Mouse (Mus musculus): ENCODE results near the gene Cd28. TPM values are rescaled to one million over a fixed set of nuclear protein-coding genes. Genes with fewer than 3 reads are reported as not detected.

The Cd28 gene
- polyA plus RNA-seq, 2 experiments = 0.24 to 0.25 TPM

- Histone ChIP-seq H3K4me1 (ENCODE audit: control insufficient read depth, insufficient read depth, low read length) (no peaks in the 10 kb centered on the region), H3K4me2 (replicated peaks; ENCODE audit: low read depth, low read length, severe bottlenecking) (no peak overlapping the region), H3K36me3 (ENCODE audit: control insufficient read depth, insufficient read depth, low read length) (no peaks in the 10 kb centered on the region), H3K4me3 (replicated peaks; ENCODE audit: low read length) (no peak overlapping the region), H3K9ac (ENCODE audit: low read depth, low read length, severe bottlenecking) (no peak overlapping the region), H3K27me3 (ENCODE audit: control insufficient read depth, insufficient read depth, low read length) (no peaks in the 10 kb centered on the region), H3K9me3 (ENCODE audit: control insufficient read depth, low read length) (no peaks in the 10 kb centered on the region), H3K27ac (replicated peaks; ENCODE audit: low read depth, low read length) (no peak overlapping the region)
- WGBS = 75% methylated on average over 7 of the region's 7 CpGs
- TF ChIP-seq POLR2A (IDR thresholded peaks at IDR 0.05; ENCODE audit: borderline replicate concordance, extremely low read depth, insufficient read depth, insufficient read length) = no peak
- DNase-seq (ENCODE audit: low spot score) = no peak
- no peak for ATAC-seq (ENCODE audit: low FRiP score, low read depth)
Measured at GRCm38 (mm10) chr1:60755391-60756243, 39.0 kb downstream of the Cd28 start.

- no peaks in the 10 kb centered on the region for H3K9me3 ChIP-seq (ENCODE audit: control insufficient read depth, low read length)
- WGBS = 87% methylated on average over 2 of the region's 2 CpGs
- H3K4me1 ChIP-seq (ENCODE audit: control insufficient read depth, insufficient read depth, low read length) = no peaks in the 10 kb centered on the region
- no peak overlapping the region for H3K27ac ChIP-seq (replicated peaks; ENCODE audit: low read depth, low read length)
- H3K4me3 ChIP-seq (replicated peaks; ENCODE audit: low read length) = no peak overlapping the region
- no peak for DNase-seq (ENCODE audit: low spot score)
- no peak overlapping the region for H3K9ac ChIP-seq (ENCODE audit: low read depth, low read length, severe bottlenecking)
- H3K4me2 ChIP-seq (replicated peaks; ENCODE audit: low read depth, low read length, severe bottlenecking) = no peak overlapping the region
- no peaks in the 10 kb centered on the region for H3K36me3 ChIP-seq (ENCODE audit: control insufficient read depth, insufficient read depth, low read length)
- TF ChIP-seq POLR2A (IDR thresholded peaks at IDR 0.05; ENCODE audit: borderline replicate concordance, extremely low read depth, insufficient read depth, insufficient read length) = no peak
- no peaks in the 10 kb centered on the region for H3K27me3 ChIP-seq (ENCODE audit: control insufficient read depth, insufficient read depth, low read length)
- no peak for ATAC-seq (ENCODE audit: low FRiP score, low read depth)
Measured at GRCm38 (mm10) chr1:60757631-60758030, 41.0 kb downstream of the Cd28 start.

- TF ChIP-seq POLR2A (IDR thresholded peaks at IDR 0.05; ENCODE audit: borderline replicate concordance, extremely low read depth, insufficient read depth, insufficient read length) = no peak
- no peak for DNase-seq (ENCODE audit: low spot score)
Measured at GRCm38 (mm10) chr1:60758226-60758625, 41.6 kb downstream of the Cd28 start.

GRCm38 (mm10) chr1:60759563-60760335 is 43.1 kb downstream of the Cd28 start:
- WGBS = 64% methylated on average over 7 of the region's 7 CpGs
- no peak for DNase-seq (ENCODE audit: low spot score)
- H3K9ac ChIP-seq (ENCODE audit: low read depth, low read length, severe bottlenecking) = no peak overlapping the region
- ATAC-seq (ENCODE audit: low FRiP score, low read depth) = no peak
- H3K27me3 ChIP-seq (ENCODE audit: control insufficient read depth, insufficient read depth, low read length) = no peaks in the 10 kb centered on the region
- no peaks in the 10 kb centered on the region for H3K36me3 ChIP-seq (ENCODE audit: control insufficient read depth, insufficient read depth, low read length)
- TF ChIP-seq POLR2A (IDR thresholded peaks at IDR 0.05; ENCODE audit: borderline replicate concordance, extremely low read depth, insufficient read depth, insufficient read length) = no peak
- H3K27ac ChIP-seq (replicated peaks; ENCODE audit: low read depth, low read length) = no peak overlapping the region
- H3K9me3 ChIP-seq (ENCODE audit: control insufficient read depth, low read length) = no peaks in the 10 kb centered on the region
- H3K4me1 ChIP-seq (ENCODE audit: control insufficient read depth, insufficient read depth, low read length) = no peaks in the 10 kb centered on the region
- H3K4me2 ChIP-seq (replicated peaks; ENCODE audit: low read depth, low read length, severe bottlenecking) = no peak overlapping the region
- no peak overlapping the region for H3K4me3 ChIP-seq (replicated peaks; ENCODE audit: low read length)

More at GRCm38 (mm10) chr1:60758226-60758625, 41.6 kb downstream of the Cd28 start:
- H3K4me3 ChIP-seq (replicated peaks; ENCODE audit: low read length) = no peak overlapping the region
- H3K36me3 ChIP-seq (ENCODE audit: control insufficient read depth, insufficient read depth, low read length) = no peaks in the 10 kb centered on the region
- no peak for ATAC-seq (ENCODE audit: low FRiP score, low read depth)
- H3K4me1 ChIP-seq (ENCODE audit: control insufficient read depth, insufficient read depth, low read length) = no peaks in the 10 kb centered on the region
- 89% methylated on average over 1 of the region's 1 CpGs for WGBS
- no peaks in the 10 kb centered on the region for H3K27me3 ChIP-seq (ENCODE audit: control insufficient read depth, insufficient read depth, low read length)
- no peak overlapping the region for H3K27ac ChIP-seq (replicated peaks; ENCODE audit: low read depth, low read length)
- H3K9ac ChIP-seq (ENCODE audit: low read depth, low read length, severe bottlenecking) = no peak overlapping the region
- no peak overlapping the region for H3K4me2 ChIP-seq (replicated peaks; ENCODE audit: low read depth, low read length, severe bottlenecking)
- H3K9me3 ChIP-seq (ENCODE audit: control insufficient read depth, low read length) = no peaks in the 10 kb centered on the region

GRCm38 (mm10) chr1:60760475-60760874 is 43.9 kb downstream of the Cd28 start:
- H3K4me2 ChIP-seq (replicated peaks; ENCODE audit: low read depth, low read length, severe bottlenecking) = no peak overlapping the region
- H3K9ac ChIP-seq (ENCODE audit: low read depth, low read length, severe bottlenecking) = no peak overlapping the region
- H3K9me3 ChIP-seq (ENCODE audit: control insufficient read depth, low read length) = no peaks in the 10 kb centered on the region
- H3K4me3 ChIP-seq (replicated peaks; ENCODE audit: low read length) = no peak overlapping the region
- WGBS = 69% methylated on average over 3 of the region's 3 CpGs
- H3K36me3 ChIP-seq (ENCODE audit: control insufficient read depth, insufficient read depth, low read length) = no peaks in the 10 kb centered on the region
- H3K27ac ChIP-seq (replicated peaks; ENCODE audit: low read depth, low read length) = no peak overlapping the region
- H3K4me1 ChIP-seq (ENCODE audit: control insufficient read depth, insufficient read depth, low read length) = no peaks in the 10 kb centered on the region
- ATAC-seq (ENCODE audit: low FRiP score, low read depth) (no peak), DNase-seq (ENCODE audit: low spot score) (no peak)
- no peak for TF ChIP-seq POLR2A (IDR thresholded peaks at IDR 0.05; ENCODE audit: borderline replicate concordance, extremely low read depth, insufficient read depth, insufficient read length)
- no peaks in the 10 kb centered on the region for H3K27me3 ChIP-seq (ENCODE audit: control insufficient read depth, insufficient read depth, low read length)

Data from limb, embryonic 14.5 days (tissue).